Mouse (Mus musculus) gastrocnemius, postnatal 36 days (tissue): Measurements from ENCODE around the gene Mrps10. TPM values are rescaled to one million over a fixed set of nuclear protein-coding genes. Genes with fewer than 3 reads are reported as not detected.

Source experiments
- DNase-seq, 2 experiments: peaks; one replicate each; pipeline ENCODE4 v3.0.0; 2022
- intact Hi-C: fragments of 180-260 bp; cut with DNase I; formaldehyde crosslinking; loops from one replicate; pipeline ENCODE4 v1.15.1; 2025
- total RNA-seq, 2 experiments: library from RNA; stranded (reverse); gene quantifications; 2 replicates each; pipeline ENCODE4 v1.2.3; 2021

Mrps10 gene
- total RNA-seq, 2 experiments from 2014 or later: 31.9 to 33.7 TPM

- intact Hi-C loops: no loop called here
- no peak for DNase-seq
Measured at GRCm38 (mm10) chr17:47430815-47431214, 62.1 kb downstream of the Mrps10 start.

Other genes with a start within 250 kb of the Mrps10 start
- gene Guca1b, start 16.5 kb downstream of the Mrps10 start, total RNA-seq: under 1 TPM; 0.31 to 0.35 TPM
- not detected for gene Guca1a, start 31.7 kb downstream of the Mrps10 start, total RNA-seq
- gene AI661453, start 67.7 kb downstream of the Mrps10 start, total RNA-seq: under 1 TPM; 0.13 to 0.35 TPM
- not detected for gene 1700001C19Rik, start 68.5 kb downstream of the Mrps10 start, total RNA-seq
- gene Taf8, start 133.4 kb downstream of the Mrps10 start, total RNA-seq: 10 to 100 TPM; 10.4 to 12.8 TPM
- 10 to 100 TPM; 31.4 to 31.5 TPM for gene Ccnd3, start 136.2 kb downstream of the Mrps10 start, total RNA-seq
- gene Bysl, start 242.6 kb downstream of the Mrps10 start, total RNA-seq: 10 to 100 TPM; 13.8 to 14.2 TPM
- 10 to 100 TPM; 12.9 to 14.9 TPM for gene Med20, start 242.7 kb downstream of the Mrps10 start, total RNA-seq
- 1 to 10 TPM in 1 of 2 experiments, under 1 TPM in 1; 0.42 to 1.3 TPM for gene Gm20517, start 242.7 kb downstream of the Mrps10 start, total RNA-seq